Mouse (Mus musculus) forebrain, embryonic 16.5 days (tissue): Measurements from ENCODE around the gene Olfr905. TPM values are rescaled to one million over a fixed set of nuclear protein-coding genes. Genes with fewer than 3 reads are reported as not detected.

Source experiments
- polyA plus RNA-seq: library from polyadenylated mRNA; unstranded; fragments of >200 nt; fragmentation: Nextera tagmentation; extraction: Ambion mirVana; gene quantifications from 2 replicates; pipeline ENCODE4 v1.2.1, GENCODE M21; 2015

Olfr905 gene
- polyA plus RNA-seq, 1 experiment from 2014 or later: not detected

Other genes with a start within 250 kb of the Olfr905 start
- not detected in 2 replicates for gene Olfr143, start 218.3 kb upstream of the Olfr905 start, polyA plus RNA-seq
- not detected in 2 replicates for gene Olfr895, start 203.3 kb upstream of the Olfr905 start, polyA plus RNA-seq
- not detected in 2 replicates for gene Olfr896-ps1, start 180.0 kb upstream of the Olfr905 start, polyA plus RNA-seq
- not detected in 2 replicates for gene Olfr25, start 142.0 kb upstream of the Olfr905 start, polyA plus RNA-seq
- not detected in 2 replicates for gene Olfr898, start 122.7 kb upstream of the Olfr905 start, polyA plus RNA-seq
- not detected in 2 replicates for gene Olfr250, start 104.2 kb upstream of the Olfr905 start, polyA plus RNA-seq
- gene Olfr251, start 94.0 kb upstream of the Olfr905 start, polyA plus RNA-seq: not detected in 2 replicates
- not detected in 2 replicates for gene Olfr147, start 69.4 kb upstream of the Olfr905 start, polyA plus RNA-seq
- gene Olfr901, start 41.7 kb upstream of the Olfr905 start, polyA plus RNA-seq: not detected in 2 replicates
- not detected in 2 replicates for gene Olfr902, start 23.5 kb upstream of the Olfr905 start, polyA plus RNA-seq
- not detected in 2 replicates for gene Olfr904, start 8.0 kb upstream of the Olfr905 start, polyA plus RNA-seq
- gene Olfr906, start 16.0 kb downstream of the Olfr905 start, polyA plus RNA-seq: not detected in 2 replicates
- gene Olfr907, start 24.7 kb downstream of the Olfr905 start, polyA plus RNA-seq: not detected in 2 replicates
- not detected in 2 replicates for gene Olfr911-ps1, start 50.5 kb downstream of the Olfr905 start, polyA plus RNA-seq
- gene Olfr910, start 66.7 kb downstream of the Olfr905 start, polyA plus RNA-seq: not detected in 2 replicates
- not detected in 2 replicates for gene Olfr912, start 109.1 kb downstream of the Olfr905 start, polyA plus RNA-seq
- not detected in 2 replicates for gene Olfr913, start 121.7 kb downstream of the Olfr905 start, polyA plus RNA-seq
- not detected in 2 replicates for gene Olfr914, start 134.0 kb downstream of the Olfr905 start, polyA plus RNA-seq
- gene Olfr916, start 188.8 kb downstream of the Olfr905 start, polyA plus RNA-seq: not detected in 2 replicates
- gene Olfr917, start 194.7 kb downstream of the Olfr905 start, polyA plus RNA-seq: not detected in 2 replicates
- gene Olfr918, start 203.5 kb downstream of the Olfr905 start, polyA plus RNA-seq: not detected in 2 replicates
- not detected in 2 replicates for gene Olfr919, start 232.6 kb downstream of the Olfr905 start, polyA plus RNA-seq
- gene Vwa5a, start 247.2 kb downstream of the Olfr905 start, polyA plus RNA-seq: 4.8 and 8.0 TPM in 2 replicates